Mouse (Mus musculus) embryonic fibroblast, embryonic 13.5 days (primary cell): ENCODE measurements around the gene Slc16a6.

Source experiments
- CTCF ChIP-seq: IDR thresholded peaks from 2 replicates; pipeline ENCODE4 v1.5.1; 2011; ENCODE audit warnings: mild to moderate bottlenecking, control low read depth, low read length, moderate library complexity, borderline replicate concordance; ENCODE audit not compliant: insufficient read depth
- POLR2A ChIP-seq: IDR thresholded peaks from 2 replicates; pipeline ENCODE4 v1.6.1; 2011; ENCODE audit warnings: low read depth, mild to moderate bottlenecking, control low read depth, low read length, moderate library complexity

- TF ChIP-seq POLR2A = no peak
- TF ChIP-seq CTCF = no peak
Measured at GRCm38 (mm10) chr11:109479575-109480285, 6.3 kb upstream of the Slc16a6 start.
